Mouse (Mus musculus) fat pad, adult 2 months (tissue): Measurements from ENCODE around the gene Gm48551.

ENCODE experiments used
- DNase-seq: peaks from one replicate; pipeline ENCODE4 v3.0.0-alpha.2; 2011; ENCODE audit warnings: low read depth, low spot score; ENCODE audit errors: extremely low read depth

The Gm48551 gene

DNA sequence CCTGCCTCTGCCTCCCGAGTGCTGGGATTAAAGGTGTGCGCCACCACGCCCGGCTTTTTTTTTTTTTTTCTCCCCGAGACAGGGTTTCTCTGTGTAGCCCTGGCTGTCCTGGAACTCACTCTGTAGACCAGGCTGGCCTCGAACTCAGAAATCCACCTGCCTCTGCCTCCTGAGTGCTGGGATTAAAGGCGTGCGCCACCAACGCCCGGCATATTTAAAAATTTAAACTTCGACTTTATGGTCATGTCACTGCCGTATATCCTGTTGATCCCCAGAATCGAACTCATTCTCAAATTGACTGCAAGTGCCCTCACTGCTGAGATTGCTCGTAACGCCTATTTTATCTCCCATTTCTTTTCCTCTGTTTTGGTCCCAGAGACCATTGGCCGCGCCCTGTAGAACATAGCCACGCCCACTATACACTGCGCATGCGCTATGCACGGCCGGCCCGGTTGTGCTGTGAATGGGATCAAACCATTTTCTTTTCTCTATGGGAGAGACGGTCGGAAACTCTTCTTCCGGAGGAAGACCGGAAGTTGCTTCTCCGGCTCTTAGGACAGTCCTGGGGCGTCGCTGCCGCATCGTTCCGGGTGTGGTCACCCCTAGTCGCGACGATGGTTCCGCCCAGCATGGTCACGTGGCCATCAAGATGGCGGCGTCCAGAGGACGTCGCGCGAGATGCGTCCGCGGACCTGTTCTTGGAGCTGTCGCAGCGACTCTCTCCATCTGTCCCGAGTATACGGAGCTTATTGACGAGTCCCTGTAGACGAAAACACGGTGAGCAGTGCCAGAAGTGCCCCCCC lies at the start of gene Gm48551, which contains the start of gene Dohh:
Gene Gm48551 (plus strand): TSS at position 665 of the 803 bp plus-strand sequence.
Gene Dohh (plus strand): TSS at position 627 of the 803 bp plus-strand sequence.
- DNase-seq, result peak; percentile 88

DNA sequence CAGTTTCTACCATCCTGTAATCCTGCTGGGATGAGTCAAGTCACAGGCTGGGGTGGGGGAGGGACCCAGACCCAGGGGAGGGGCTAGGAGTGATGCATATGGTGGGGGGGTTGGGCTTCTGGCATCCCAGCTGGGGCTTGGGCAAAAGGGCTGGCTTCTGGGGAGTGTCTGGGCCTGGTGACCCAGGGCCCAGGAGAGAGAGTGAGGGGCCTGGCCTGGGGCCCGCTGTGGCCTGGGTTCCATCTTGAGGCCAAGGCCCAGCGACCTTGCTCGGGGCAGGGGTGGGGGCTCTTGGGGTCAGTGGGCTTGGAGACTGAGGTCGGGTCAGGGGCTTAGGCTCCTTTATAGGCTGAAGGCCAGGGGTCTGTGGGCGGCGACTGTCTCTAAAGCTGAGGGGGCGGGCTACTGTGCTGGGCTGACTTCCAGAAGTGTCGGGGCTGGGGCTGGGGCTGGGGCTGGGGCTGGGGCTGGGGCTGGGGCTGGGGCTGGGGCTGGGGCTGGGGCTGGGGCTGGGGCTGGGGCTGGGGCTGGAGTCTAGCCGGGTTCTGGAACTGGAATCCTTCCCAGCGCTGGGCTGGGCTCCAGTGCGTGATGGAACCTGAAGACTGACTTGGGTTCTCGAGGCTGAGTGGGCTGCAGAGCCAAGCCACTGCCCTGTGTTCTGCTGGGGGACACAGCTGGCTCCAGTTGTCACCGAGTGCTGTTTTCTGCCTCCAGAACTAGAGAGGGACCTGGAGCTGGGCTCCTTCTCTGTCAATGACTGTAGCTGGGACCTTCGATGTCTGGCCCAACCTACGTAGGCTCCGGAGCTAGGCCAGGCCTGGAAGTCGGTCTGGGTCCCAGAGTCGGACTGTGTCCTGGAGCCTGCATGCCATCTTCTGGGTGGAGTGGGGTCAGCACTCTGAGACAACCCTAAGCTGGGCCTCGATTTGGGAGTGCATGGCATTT lies 48.6 kb upstream of the Gm48551 start:
- DNase-seq, result no peak

DNA sequence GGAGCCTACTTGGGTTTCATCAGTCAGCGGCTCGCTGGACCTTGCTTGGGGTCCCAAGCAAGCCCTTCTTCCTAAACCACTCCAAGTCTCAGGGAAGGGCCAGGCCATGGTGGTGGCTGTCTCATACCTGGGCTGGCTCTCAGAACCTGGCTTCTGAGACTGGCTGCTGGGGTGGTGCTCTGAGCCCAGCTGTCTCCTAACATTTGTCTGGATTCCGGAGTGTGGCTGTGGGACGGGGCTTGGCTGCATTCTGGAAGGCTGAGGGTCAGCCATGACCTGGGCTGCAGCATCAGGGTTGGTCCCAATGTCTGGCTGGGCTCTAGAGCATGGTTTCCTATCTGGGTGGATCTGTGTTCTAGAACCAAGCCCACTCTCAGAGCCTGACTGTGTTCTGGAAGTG lies 47.7 kb upstream of the Gm48551 start:
- DNase-seq, result no peak

DNA sequence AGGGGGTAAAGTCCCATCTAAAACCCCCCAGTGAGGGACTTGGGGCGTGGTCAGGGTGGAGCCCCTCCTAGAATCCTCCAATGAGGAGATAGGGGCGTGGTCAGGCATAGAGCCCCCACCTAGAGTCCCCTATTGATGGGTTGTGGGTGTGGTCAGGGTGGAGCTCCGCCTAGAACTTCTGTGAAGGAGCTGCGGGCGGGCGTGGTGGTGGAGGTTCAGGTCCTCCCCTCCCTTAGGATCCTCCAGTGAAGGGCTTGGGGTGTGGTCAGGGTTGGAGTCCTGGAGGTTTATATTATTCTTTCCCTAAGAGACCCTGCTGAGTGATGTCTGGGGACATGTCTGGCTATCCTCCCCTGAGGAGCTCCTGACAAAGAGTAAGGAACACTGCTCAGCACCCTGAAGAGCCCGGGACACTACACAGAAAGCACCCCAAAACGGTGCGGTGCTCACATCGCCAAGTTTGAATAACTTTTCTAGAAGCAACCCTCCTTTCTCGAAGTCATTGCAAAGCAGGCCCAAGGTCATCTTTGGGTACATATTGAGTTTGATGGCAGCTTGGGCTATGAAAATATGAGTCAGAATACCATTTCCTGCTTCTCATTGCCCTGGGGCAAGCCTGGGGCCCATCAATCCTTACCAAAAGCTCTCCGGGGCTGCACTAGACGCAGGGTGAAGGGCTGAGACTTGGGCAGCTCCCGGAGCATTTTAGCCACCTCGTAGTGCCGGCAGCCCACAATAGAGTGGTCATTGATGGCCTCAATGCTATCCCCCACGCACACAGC lies 43.5 kb upstream of the Gm48551 start:
- DNase-seq, result no peak

DNA sequence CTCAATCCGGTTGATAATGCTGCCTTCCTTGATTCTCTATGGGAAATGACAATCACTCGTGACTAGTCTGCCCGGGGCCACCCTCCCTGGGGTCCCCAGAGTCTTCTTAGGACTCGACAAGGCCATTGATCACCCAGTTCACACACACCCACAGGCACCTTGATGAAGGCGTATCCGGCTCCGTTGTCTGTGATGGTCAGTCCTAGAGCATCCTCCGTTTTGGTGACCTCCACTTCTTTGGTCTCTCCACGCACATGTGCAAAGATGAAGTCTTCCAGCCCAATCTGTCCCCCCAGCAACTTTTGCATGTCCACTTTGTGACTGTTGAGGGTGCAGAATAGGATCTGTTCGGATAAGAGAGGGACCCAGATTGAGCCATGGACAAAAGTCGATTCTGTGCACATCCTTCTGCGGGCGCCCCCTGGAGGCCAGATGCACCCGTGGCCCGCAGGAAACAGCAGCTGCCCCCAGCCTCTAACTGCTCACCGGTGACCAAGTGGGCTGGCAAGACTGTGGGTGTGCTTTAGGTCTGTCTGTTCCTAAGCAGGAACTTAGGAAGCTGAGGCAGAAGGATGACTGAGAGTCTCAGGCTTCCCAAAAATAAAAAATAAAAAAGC lies 42.8 kb upstream of the Gm48551 start:
- DNase-seq, result no peak

DNA sequence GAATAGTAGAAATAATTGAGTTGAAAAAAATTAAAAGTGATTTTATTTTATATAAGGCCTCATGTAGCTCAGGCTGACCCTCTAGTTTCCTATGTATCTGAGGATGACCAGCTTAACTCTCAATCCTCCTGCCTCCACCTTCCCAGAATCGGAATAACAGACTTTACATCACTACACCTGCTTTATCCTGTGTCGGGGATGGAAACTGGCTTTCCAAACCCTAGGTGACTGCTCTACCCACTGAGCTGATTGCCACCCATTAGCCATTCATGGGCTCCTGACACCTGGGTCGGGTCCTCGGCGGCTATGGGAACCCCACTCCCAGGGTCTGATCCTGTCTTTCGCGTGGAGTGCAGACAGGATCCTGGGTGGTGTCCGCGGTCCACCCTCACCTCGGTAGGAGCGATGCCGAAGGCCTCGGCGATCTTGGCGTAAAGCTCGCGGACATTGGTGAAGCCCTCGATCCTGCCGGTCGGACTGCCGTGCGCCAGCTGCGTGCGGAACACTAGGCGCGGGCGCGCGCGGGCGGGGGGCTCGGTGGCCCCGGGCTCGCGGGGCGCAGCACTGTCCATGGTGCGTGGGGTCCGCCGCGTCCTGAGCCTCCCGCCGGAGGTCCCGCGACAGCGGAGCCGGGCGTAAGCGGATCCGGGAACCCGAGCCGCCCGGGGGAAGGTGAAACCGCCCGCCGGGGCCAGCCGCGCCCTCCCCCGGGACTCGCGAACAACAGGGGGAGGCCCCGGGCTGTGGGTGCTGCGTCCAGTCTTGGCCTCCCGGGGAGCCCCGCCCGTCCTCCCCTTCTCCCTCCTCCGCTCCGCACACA lies 41.4 kb upstream of the Gm48551 start, which contains the start of gene Gipc3:
Gene Gipc3 (minus strand): TSS at position 581 of the 820 bp plus-strand sequence.
- DNase-seq, result no peak

DNA sequence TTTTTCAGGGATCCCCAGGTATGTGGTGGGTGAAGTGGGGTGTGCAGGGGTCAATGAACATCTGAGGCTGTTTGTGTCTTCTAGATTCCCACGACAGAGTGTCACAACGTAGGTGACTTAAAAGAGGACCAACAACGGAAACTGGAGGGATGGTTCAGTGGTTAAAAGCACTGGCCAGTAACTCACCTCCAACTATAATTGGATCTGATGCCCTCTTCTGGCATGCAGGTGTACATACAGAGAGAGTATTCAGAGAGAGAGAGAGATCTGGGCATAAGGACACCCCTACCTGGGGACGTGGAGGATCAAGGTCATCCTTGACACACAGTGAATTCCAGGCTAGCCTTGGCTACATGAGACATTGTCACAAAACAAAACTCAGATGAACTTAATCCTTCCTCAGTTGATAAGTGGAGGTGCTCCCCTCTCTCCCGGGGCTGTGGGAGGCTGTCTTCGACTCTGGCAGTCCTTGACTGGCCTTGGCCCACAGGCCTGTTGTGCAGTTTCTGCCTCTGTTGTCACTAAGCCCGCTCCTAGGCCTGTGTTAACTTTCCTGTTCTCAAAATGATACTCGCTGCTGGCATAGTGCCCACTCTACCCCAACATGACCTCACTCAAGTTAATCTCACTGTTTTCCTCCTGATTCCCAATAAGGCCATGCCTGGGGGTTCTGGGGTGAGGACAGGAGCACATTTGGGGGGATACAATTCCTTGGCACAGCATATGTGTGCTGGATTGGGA lies 39.7 kb upstream of the Gm48551 start:
- no peak for DNase-seq

DNA sequence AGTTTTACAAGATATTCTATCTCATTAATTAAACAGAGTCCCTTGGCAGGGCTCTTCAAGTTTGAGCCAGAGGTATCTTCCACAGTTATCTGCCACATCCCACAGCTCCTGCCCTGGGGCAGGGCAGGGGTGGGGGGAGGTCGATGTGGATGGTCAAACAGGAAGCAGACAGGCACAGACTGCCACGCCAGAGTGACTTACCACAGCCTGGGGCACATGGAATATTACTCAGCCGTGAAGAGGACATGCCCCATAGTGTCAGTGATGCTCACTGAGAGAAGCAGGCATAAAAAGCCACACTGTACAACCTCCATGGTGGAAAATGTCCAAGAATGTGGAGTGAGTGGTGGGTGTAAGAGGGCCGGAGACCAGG lies 39.1 kb upstream of the Gm48551 start:
- DNase-seq, result no peak

DNA sequence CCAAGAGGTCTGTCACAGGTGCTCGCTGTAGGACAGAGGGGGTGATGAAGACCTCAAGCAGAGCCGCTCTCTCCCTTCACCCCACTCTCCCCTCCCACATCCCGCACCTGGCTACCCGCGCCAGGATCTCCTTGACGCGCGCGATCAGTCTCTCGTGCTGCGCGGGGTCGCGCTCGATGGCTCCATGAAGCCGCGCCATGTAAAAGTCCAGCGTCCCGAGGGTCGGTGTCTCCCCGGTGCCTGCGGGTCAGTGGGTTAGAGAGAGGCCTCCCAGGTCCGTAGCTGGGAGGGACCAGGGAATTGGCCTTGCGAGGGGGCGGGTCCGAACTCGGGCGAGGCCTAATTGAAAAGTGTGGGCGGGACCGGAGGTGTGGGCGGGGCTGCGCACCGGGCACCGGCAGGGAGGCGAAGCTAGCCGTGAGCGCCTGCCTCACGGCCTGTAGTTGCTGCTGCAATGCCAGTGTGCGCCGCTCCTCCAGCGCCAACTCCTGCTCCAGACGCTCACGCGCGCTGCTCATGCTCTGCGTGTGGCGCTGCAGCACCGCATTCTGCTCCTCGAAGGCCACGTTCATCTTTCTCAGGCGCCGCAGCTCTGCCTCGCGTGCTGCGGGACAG lies 37.7 kb upstream of the Gm48551 start:
- DNase-seq, result no peak

DNA sequence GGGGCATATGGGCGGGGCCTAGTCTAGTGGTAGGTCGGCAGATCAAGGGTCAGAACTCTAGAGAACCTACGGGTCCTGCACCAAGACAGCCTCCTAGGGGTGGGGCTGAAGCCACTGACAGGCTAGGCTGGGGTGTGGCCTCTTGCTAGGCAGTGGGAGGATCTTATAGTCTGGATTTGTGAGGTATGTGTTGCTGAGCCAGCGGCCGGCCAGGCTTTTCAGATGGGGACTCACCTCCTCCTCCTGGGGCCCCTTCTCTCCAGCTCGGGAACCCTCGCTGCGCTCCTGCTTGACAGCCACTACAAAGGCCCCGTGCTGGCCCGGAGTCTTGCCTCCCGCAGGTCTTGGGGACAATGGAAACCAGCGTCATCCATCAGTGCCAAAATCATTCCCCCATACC lies 35.1 kb upstream of the Gm48551 start:
- no peak for DNase-seq

DNA sequence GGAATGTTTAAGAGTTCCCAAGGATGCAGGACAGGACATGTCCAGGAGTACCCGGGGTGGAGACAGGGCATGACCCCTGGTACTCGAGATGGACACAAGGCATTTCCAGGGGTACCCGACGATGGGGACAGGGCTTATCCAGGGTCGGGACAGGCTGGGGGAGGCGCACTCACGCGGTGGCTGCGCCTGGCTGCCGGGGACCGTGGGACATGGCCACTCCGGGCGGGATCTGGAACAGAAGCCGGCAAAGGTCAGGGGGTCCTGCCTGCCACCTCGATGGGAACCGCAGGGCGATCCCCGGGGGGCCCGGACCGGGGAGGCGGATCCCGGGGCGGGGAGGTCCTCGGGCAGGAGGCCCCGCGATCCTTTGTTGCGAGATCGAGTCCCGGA lies 34.3 kb upstream of the Gm48551 start:
- DNase-seq, result no peak

DNA sequence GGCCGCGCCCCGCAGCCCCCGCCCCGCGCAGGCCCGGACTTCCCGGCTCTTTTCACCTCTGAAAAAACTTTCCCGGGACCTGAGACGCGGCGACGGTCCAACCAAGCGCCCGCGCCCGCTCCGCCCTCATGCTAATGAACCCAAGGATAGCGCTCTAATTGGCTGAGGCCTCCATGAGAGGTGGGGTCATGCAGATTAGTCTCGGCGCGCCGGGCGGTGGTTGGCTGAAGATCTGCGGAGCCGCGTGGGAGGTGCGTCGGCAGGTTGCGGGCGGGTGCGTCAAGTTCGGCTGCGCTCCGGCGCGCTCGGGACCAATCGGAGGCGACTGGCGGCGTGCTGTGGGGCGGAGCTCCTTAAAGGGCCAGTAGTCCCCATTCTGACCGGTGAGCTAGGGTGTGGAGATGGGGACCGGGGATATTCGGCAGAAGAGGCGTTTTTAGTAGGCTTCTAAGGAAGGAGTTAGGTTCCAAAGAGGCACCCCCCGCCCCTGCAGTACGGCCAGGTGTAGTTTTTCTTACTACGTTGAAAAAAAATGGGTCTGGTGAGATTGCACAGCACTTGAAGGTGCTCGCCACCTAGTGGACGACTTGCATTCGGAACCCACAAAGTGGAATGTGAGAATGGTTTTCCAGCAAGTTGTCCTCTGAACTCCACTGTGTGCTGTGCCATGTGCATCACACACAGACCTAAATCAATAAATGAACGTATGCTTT lies 33.8 kb upstream of the Gm48551 start, which contains the start of gene Hmg20b:
Gene Hmg20b (minus strand): TSS at position 130 of the 713 bp plus-strand sequence.
- peak; percentile 84 for DNase-seq

DNA sequence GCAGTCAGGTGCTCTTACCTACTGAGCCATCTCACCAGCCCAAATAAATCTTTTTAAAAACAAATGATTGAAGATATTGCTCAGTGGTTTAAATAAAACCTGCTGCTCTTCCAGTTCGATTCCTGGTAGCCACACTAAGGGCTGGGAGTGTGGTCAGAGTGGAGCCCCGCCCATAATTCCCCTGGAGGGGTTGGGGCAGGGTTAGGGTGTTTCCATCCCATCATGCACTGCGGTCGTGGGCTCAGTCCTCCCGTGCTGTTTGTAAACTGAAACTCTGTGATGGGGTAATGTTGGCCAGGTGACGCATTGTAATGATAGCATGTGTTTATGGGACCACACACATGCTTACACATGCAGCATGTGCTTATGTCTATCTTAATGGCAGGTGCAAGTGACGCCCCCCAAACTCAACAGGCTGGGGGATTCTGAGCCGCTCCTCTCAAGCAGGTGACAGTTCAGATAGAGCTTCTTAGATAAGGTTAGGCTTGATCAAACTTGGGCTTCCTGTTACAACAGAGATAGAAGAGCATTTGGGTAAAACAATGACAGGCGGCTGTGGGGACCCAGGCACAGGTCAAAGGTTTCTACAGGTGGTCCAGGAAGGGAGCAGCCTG lies 32.5 kb upstream of the Gm48551 start:
- DNase-seq, result no peak

DNA sequence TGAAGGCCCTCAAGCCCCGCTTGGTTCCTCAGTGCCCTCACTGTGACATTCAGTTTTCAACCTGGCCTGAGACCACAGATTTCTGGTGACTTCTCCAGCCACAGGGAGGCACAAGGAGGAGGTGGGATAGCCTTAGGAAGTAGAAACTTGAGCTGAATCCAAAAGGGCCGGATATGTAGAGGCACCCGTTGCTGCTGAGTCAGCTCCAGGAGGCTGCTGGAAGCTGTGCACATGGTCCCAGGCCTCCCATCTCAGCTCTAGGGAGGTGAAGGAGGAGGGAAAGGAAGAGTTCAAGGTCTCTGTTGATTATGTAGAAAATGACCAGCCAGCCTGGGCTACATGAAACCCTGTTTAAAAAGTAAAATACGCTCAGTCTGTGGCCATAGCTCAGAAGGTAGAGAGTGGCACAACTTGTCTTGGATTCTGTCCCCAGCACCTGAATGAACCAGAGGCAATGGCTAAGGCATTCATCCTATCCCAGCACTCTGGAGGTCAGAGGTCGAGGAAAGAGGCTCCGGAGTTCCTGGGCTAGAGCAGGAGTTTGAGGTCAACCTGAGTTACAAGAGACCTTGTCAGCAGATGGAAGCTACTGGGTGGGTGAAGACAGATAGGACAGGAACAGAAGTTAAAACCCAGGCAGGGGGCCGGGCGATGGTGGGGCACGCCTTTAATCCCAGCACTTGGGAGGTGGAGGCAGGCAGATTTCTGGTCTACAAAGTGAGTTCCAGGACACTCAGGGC lies 29.4 kb upstream of the Gm48551 start:
- no peak for DNase-seq

DNA sequence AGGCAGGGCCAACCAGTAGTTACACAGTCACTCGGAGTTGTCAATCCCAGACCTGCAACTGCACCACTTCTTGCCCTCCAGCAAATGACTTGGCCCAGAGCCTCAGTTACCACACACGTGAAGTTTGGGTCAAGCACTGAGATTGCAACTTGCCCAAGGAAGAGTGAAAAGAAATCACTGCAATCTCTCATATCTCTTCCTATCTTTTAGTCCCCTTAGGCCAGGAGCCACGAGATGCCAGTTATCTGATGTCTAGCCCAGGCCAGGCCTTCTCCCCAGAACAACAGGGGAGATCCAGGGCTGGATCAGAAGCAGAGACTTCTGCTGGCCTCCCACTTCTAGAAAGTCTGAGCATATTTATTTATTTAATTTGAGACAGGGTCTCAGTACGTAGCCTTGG lies 28.7 kb upstream of the Gm48551 start:
- no peak for DNase-seq

DNA sequence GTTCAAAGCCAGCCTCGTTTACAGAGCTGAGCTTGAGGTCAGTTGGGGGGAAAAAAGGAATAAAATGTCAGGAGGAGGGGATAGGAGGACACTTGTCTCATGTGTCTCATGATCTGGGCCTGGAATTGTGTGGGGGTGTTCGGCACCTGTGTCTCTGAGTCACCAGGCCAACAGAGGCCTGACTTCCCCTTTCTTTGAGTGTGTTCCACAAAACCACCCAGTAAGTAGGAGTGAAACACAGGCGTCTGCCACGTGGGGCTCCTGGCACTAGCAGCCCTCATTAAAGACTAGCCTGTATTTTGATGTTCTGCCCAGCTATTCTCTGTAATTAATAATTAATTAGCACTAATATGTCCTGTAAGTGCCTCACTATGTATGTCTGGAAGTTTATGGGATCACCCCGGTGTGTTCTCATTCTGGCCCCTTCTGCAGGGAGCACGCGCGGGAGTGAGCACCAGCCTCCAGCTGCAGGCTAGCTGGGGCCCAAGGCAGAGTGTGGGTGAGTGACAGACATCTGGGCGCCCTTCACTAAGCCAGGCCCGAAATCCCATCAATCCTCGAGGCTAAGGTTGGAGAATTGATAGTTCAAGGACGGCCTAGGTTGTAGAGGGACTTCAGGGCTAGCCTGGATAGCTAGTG lies 27.8 kb upstream of the Gm48551 start:
- no peak for DNase-seq
